Mouse (Mus musculus): ENCODE data around the gene Hrh3.

Gene Hrh3

GRCm38 (mm10) chr2:180063338-180064131 is 40.8 kb downstream of the Hrh3 start:
- DNase-seq (ENCODE audit: low spot score): no peak

GRCm38 (mm10) chr2:180053001-180053400 is 51.3 kb downstream of the Hrh3 start:
- no peak for DNase-seq (ENCODE audit: low spot score)

- no peak for DNase-seq (ENCODE audit: low spot score)
Measured at GRCm38 (mm10) chr2:180051986-180052733, 52.1 kb downstream of the Hrh3 start.

DNA sequence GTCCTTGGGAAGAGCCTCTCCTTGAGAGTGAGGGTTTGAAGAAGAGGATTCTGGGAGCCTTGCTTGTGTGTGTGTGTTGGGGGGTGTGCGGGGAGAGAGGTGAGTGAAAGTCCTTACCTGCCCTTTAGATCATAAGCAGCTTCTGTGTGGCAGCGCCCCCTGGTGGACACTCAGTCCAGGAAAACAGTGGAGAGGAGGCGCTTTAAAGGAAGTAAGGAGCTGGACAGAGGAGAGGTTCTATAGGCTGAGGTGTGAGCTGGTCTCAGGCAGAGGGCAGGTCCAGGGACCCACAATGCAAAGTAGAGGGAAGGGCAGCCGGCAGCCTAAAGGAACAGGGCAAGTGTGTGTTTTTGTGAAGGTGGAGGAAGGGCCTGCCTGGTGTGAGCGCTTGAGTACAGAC is 53.3 kb downstream of the Hrh3 start:
- DNase-seq (ENCODE audit: low spot score): peak; percentile 76
